Mouse (Mus musculus) forebrain, embryonic 13.5 days (tissue): ENCODE measurements at regions not wholly inside any gene's neighbourhood (a gene's known extent, or its start where the extent isn't known, plus 50 kb on each side); places are given as distances from the start of the nearest gene placed in this dataset.

Source experiments
- ATAC-seq: fragments of 200-750 bp; cut with Nextera tagmentation; 2 replicates; pipeline ENCODE4 v1.8.0; 2017
- H3K27ac ChIP-seq: fragments of 300-500 bp; sonication (generic); 2 replicates; pipeline ENCODE4 v1.5.1; 2015; ENCODE audit warnings: inconsistent platforms, mild to moderate bottlenecking, moderate library complexity
- H3K27me3 ChIP-seq: fragments of 300-500 bp; sonication (generic); 2 replicates; pipeline ENCODE4 v1.6.1; 2015; ENCODE audit warnings: mild to moderate bottlenecking, inconsistent platforms
- H3K36me3 ChIP-seq: fragments of 300-500 bp; sonication (generic); 2 replicates; pipeline ENCODE4 v1.6.1; 2015; ENCODE audit warnings: mild to moderate bottlenecking, inconsistent platforms; ENCODE audit not compliant: poor library complexity, severe bottlenecking
- H3K4me1 ChIP-seq: fragments of 300-500 bp; sonication (generic); 2 replicates; pipeline ENCODE4 v1.6.1; 2015; ENCODE audit warnings: inconsistent platforms
- H3K4me2 ChIP-seq: fragments of 300-500 bp; sonication (generic); 2 replicates; pipeline ENCODE4 v1.6.1; 2015; ENCODE audit warnings: inconsistent platforms, mild to moderate bottlenecking, moderate library complexity
- H3K4me3 ChIP-seq: fragments of 300-500 bp; sonication (generic); 2 replicates; pipeline ENCODE4 v1.5.1; 2015; ENCODE audit warnings: mild to moderate bottlenecking, inconsistent platforms
- H3K9ac ChIP-seq: fragments of 300-500 bp; sonication (generic); 2 replicates; pipeline ENCODE4 v1.6.1; 2015; ENCODE audit warnings: mild to moderate bottlenecking, inconsistent platforms
- H3K9me3 ChIP-seq: fragments of 300-500 bp; sonication (generic); replicated peaks from 2 replicates; pipeline ENCODE4 v1.6.1; 2016; ENCODE audit warnings: inconsistent platforms
- WGBS: fragments of 180-500 bp; shearing (Covaris S2); methylation state at CpG from one replicate; pipeline ENCODE4 v1.1.7; 2015; 5-methylcytosine and 5-hydroxymethylcytosine counted together

DNA sequence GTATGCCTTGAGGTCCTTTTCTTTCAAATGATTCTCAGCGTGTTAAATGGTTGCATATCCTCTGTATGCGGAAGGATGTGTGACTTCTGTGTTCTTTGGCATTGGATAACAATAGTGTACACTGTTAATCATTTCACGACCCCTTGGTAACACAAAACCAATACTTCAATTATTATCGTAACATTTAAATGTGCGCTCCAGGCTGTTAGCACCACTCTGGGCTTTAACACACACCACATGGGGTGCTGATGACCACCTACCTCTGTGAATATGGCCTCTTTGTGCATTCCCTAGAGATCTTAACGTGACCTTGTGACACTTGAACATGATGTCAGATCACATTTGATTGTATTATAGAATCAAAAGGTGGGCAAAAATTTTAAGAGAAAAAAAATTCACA is 80.2 kb upstream of the Csnka2ip start:
- H3K27me3 ChIP-seq: no peaks in the 10 kb centered on the region
- ATAC-seq: 0 out of 2 replicates have a peak, but pooled peaks have one; percentile 3
- WGBS: 67% methylated on average over 6 of the region's 6 CpGs
- no peaks in the 10 kb centered on the region for H3K9me3 ChIP-seq
- no peak overlapping the region for H3K27ac ChIP-seq
- peaks cover 2% of the 10 kb centered on the region; the same call in 1 of the 2 replicates for H3K4me1 ChIP-seq
- H3K4me2 ChIP-seq: no peak overlapping the region
- H3K4me3 ChIP-seq: no peak overlapping the region
- H3K36me3 ChIP-seq: no peaks in the 10 kb centered on the region
- H3K9ac ChIP-seq: no peak overlapping the region

DNA sequence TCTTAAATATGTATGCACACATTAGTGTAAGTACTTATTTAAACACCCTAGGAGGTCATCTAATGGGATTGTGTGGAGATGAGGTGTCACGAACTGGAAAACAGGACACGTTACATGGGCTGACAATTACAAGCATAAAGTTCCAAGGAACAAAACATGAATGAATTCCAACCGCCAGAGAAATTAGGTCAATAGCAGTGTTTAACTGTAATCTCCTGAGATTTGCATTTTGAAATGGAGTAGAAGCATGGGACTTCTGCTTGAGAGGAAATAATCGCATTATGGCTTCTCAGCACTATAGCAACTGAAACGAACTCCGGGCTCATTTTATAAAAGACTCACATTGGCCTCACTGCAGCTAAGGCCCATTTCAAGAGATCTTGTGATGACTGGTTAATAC is 79.7 kb upstream of the Csnka2ip start:
- peak; percentile 52; the same call in 1 of the 2 replicates for ATAC-seq
- H3K36me3 ChIP-seq: no peaks in the 10 kb centered on the region
- no peak overlapping the region for H3K4me3 ChIP-seq
- peaks cover 4% of the 10 kb centered on the region for H3K4me1 ChIP-seq
- H3K27me3 ChIP-seq: no peaks in the 10 kb centered on the region
- 35% methylated on average over 6 of the region's 6 CpGs for WGBS
- H3K4me2 ChIP-seq: no peak overlapping the region
- H3K9me3 ChIP-seq: no peaks in the 10 kb centered on the region
- H3K27ac ChIP-seq: no peak overlapping the region
- H3K9ac ChIP-seq: no peak overlapping the region

DNA sequence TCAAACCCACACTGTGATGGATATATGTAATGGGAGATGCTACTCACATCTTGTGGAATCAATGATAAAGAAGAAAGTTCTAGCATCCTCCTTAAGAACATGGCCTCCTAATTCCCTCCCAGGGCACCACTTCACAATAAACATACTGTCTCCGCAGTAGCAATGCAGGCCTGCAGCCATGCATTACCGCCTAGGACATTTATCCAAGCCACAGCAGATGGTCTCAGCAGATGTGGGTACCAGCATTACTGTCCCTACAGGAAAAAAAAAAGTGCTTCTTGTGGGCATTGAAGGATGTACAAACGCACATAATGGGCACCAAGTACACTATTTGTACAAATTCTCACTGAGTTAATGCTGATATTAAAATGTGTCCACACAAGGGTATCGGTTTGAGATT is 78.6 kb upstream of the Csnka2ip start:
- no peak overlapping the region for H3K4me2 ChIP-seq
- H3K9me3 ChIP-seq: no peaks in the 10 kb centered on the region
- H3K4me1 ChIP-seq: peaks cover 14% of the 10 kb centered on the region
- WGBS: 83% methylated on average over 4 of the region's 4 CpGs
- H3K27ac ChIP-seq: no peak overlapping the region
- no peak overlapping the region for H3K4me3 ChIP-seq
- no peak overlapping the region for H3K9ac ChIP-seq
- H3K27me3 ChIP-seq: no peaks in the 10 kb centered on the region
- H3K36me3 ChIP-seq: no peaks in the 10 kb centered on the region
- ATAC-seq: no peak

DNA sequence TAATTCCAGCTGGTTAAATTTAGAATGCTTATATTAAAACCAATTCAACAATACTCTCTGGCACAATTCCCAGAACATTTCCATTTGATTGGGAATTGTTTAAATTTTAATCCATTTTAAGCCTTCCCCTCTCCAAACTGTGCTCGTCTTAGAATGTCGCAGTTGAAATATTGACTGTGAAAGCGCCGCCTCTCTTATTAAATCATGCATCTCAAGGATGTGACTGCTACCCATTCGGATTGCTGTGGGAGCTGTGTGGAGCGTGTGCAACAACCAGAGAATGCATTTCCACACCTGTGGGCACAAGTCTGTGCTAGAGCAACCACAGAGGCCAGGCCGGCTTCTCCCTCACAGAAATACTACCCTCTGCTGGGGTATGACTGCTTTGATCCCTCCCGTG is 75.1 kb upstream of the Csnka2ip start:
- no peaks in the 10 kb centered on the region for H3K27me3 ChIP-seq
- peak; percentile 76 for ATAC-seq

DNA sequence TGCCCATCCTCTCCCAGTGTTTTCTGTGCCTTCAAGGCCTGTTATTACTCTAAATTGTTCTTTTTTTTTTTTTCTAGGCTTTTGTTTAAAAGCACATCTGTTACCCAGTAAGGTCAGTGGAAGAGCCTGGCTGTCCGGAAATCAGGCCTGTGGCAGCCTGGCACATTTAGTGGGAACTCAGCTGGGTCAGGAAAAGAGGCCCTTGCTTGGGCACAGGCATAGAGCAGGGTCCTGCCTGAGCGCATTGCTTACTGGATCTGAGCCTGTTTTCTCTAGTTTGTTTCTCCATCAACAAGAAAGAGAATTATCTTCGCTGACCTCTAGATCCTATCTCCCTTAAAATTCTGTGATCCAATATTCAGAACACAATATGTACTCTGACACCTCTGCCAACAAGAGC is 74.7 kb upstream of the Csnka2ip start:
- peaks cover 14% of the 10 kb centered on the region for H3K4me1 ChIP-seq
- no peaks in the 10 kb centered on the region for H3K27me3 ChIP-seq
- no peaks in the 10 kb centered on the region for H3K9me3 ChIP-seq
- peak; percentile 72 for ATAC-seq
- H3K27ac ChIP-seq: peak overlapping the region; percentile 44; the same call in 1 of the 2 replicates
- no peak overlapping the region for H3K9ac ChIP-seq
- 70% methylated on average over 3 of the region's 3 CpGs for WGBS
- H3K4me2 ChIP-seq: no peak overlapping the region
- H3K36me3 ChIP-seq: no peaks in the 10 kb centered on the region
- H3K4me3 ChIP-seq: no peak overlapping the region

More for the DNA sequence above, 75.1 kb upstream of the Csnka2ip start:
- Histone ChIP-seq H3K9me3 (no peaks in the 10 kb centered on the region), H3K9ac (no peak overlapping the region), H3K4me2 (no peak overlapping the region), H3K27ac (no peak overlapping the region), H3K4me3 (no peak overlapping the region), H3K36me3 (no peaks in the 10 kb centered on the region), H3K4me1 (peaks cover 14% of the 10 kb centered on the region)
- WGBS: 63% methylated on average over 8 of the region's 8 CpGs

DNA sequence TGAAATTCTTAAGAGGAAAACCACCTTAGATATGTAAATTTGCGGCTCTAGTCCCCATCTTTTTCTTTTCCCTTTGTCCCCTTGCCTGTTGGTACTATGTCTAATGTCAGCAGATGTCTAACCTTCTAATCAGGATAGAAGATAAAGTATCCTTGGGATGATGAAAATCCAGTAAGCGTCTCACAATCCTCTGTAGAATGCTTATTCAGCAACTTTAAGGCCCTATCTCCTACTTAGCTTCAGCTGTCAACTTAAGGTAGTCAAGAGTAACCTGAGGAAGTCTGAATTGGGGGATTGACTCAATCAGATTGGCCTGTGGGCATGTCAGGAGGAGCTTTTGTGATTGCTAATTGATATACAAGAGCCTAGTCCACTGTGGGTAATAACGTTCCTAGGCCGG is 64.7 kb upstream of the Csnka2ip start:
- 90% methylated on average over 4 of the region's 4 CpGs for WGBS

More for the DNA sequence above, 64.7 kb upstream of the Csnka2ip start:
- Histone ChIP-seq H3K9ac (no peak overlapping the region), H3K36me3 (no peaks in the 10 kb centered on the region), H3K9me3 (no peaks in the 10 kb centered on the region), H3K4me1 (no peaks in the 10 kb centered on the region), H3K27me3 (no peaks in the 10 kb centered on the region), H3K4me3 (no peak overlapping the region), H3K27ac (no peak overlapping the region), H3K4me2 (no peak overlapping the region)
- ATAC-seq: no peak
